Mouse (Mus musculus) hindbrain, embryonic 16.5 days (tissue): ENCODE results near the gene Rgs7. TPM values are rescaled to one million over a fixed set of nuclear protein-coding genes. Genes with fewer than 3 reads are reported as not detected.

Experiments
- ATAC-seq: fragments of 200-750 bp; cut with Nextera tagmentation; 2 replicates; pipeline ENCODE4 v1.8.0; 2017; ENCODE audit warnings: moderate TSS enrichment, moderate library complexity
- H3K27ac ChIP-seq: fragments of 300-500 bp; sonication (generic); 2 replicates; pipeline ENCODE4 v1.5.1; 2014; ENCODE audit warnings: low read depth, mild to moderate bottlenecking, control low read depth, low read length, moderate library complexity
- H3K27me3 ChIP-seq: fragments of 300-500 bp; sonication (generic); replicated peaks from 2 replicates; pipeline ENCODE4 v1.6.1; 2014; ENCODE audit warnings: low read length; ENCODE audit not compliant: control insufficient read depth, insufficient read depth
- H3K36me3 ChIP-seq: fragments of 300-500 bp; sonication (generic); 2 replicates; pipeline ENCODE4 v1.6.1; 2014; ENCODE audit warnings: mild to moderate bottlenecking, low read length, moderate library complexity, mixed read lengths; ENCODE audit not compliant: control insufficient read depth, insufficient read depth
- H3K4me1 ChIP-seq: fragments of 300-500 bp; sonication (generic); 2 replicates; pipeline ENCODE4 v1.6.1; 2014; ENCODE audit warnings: low read depth, low read length; ENCODE audit not compliant: control insufficient read depth, insufficient read depth
- H3K4me2 ChIP-seq: fragments of 300-500 bp; sonication (generic); 2 replicates; pipeline ENCODE4 v1.6.1; 2014; ENCODE audit warnings: mild to moderate bottlenecking, low read length, control low read depth, moderate library complexity
- H3K4me3 ChIP-seq: fragments of 300-500 bp; sonication (generic); 2 replicates; pipeline ENCODE4 v1.5.1; 2014; ENCODE audit warnings: mild to moderate bottlenecking, low read length, control low read depth, moderate library complexity
- H3K9ac ChIP-seq: fragments of 300-500 bp; sonication (generic); 2 replicates; pipeline ENCODE4 v1.6.1; 2014; ENCODE audit warnings: low read depth, mild to moderate bottlenecking, control low read depth, low read length, moderate library complexity
- H3K9me3 ChIP-seq: fragments of 300-500 bp; sonication (generic); 2 replicates; pipeline ENCODE4 v1.6.1; 2014; ENCODE audit warnings: mild to moderate bottlenecking, low read length, moderate library complexity; ENCODE audit not compliant: control insufficient read depth
- WGBS: fragments of 180-500 bp; shearing (Covaris S2); extraction: QIAGEN DNeasy Blood & Tissue Kit; methylation state at CpG from one replicate; pipeline ENCODE4 v1.1.7; 2014; 5-methylcytosine and 5-hydroxymethylcytosine counted together
- polyA plus RNA-seq: library from polyadenylated mRNA; unstranded; fragments of >200 nt; fragmentation: Nextera tagmentation; extraction: Ambion mirVana; gene quantifications from 2 replicates; pipeline ENCODE4 v1.2.1, GENCODE M21; 2015

The Rgs7 gene
- polyA plus RNA-seq, 1 experiment from 2014 or later: 46.5 TPM

GRCm38 (mm10) chr1:175069758-175070290 lies 422.5 kb downstream of the Rgs7 start:
- H3K4me1 ChIP-seq: no peaks in the 10 kb centered on the region
- no peak overlapping the region for H3K4me2 ChIP-seq
- H3K4me3 ChIP-seq: no peak overlapping the region
- H3K27ac ChIP-seq: no peak overlapping the region
- no peak overlapping the region for H3K9ac ChIP-seq
- no peaks in the 10 kb centered on the region for H3K27me3 ChIP-seq
- no peaks in the 10 kb centered on the region for H3K36me3 ChIP-seq
- 89% methylated on average over 4 of the region's 4 CpGs for WGBS
- no peak for ATAC-seq
- no peaks in the 10 kb centered on the region for H3K9me3 ChIP-seq

- Histone ChIP-seq H3K4me2 (no peak overlapping the region), H3K4me1 (no peaks in the 10 kb centered on the region), H3K9me3 (no peaks in the 10 kb centered on the region), H3K4me3 (no peak overlapping the region), H3K9ac (no peak overlapping the region), H3K36me3 (no peaks in the 10 kb centered on the region), H3K27me3 (no peaks in the 10 kb centered on the region), H3K27ac (no peak overlapping the region)
- no peak for ATAC-seq
- WGBS: 88% methylated on average over 6 of the region's 6 CpGs
These were observed 443.2 kb downstream of the Rgs7 start for GRCm38 (mm10) chr1:175049121-175049520.

GRCm38 (mm10) chr1:175041167-175041817 lies 451.0 kb downstream of the Rgs7 start:
- Histone ChIP-seq H3K27me3 (no peaks in the 10 kb centered on the region), H3K36me3 (no peaks in the 10 kb centered on the region), H3K9ac (no peak overlapping the region), H3K4me3 (no peak overlapping the region), H3K27ac (no peak overlapping the region), H3K9me3 (no peaks in the 10 kb centered on the region), H3K4me2 (no peak overlapping the region), H3K4me1 (peaks cover 2% of the 10 kb centered on the region; the same call in 1 of the 2 replicates)
- ATAC-seq: peak; percentile 86
- 68% methylated on average over 4 of the region's 4 CpGs for WGBS

- H3K27ac ChIP-seq: no peak overlapping the region
- H3K4me1 ChIP-seq: peaks cover 2% of the 10 kb centered on the region; the same call in 1 of the 2 replicates
- no peak overlapping the region for H3K9ac ChIP-seq
- no peaks in the 10 kb centered on the region for H3K9me3 ChIP-seq
- no peak overlapping the region for H3K4me3 ChIP-seq
- 94% methylated on average over 4 of the region's 4 CpGs for WGBS
- no peak overlapping the region for H3K4me2 ChIP-seq
- H3K27me3 ChIP-seq: no peaks in the 10 kb centered on the region
- no peak for ATAC-seq
- H3K36me3 ChIP-seq: no peaks in the 10 kb centered on the region
These were observed 452.3 kb downstream of the Rgs7 start for GRCm38 (mm10) chr1:175040038-175040437.

- Histone ChIP-seq H3K4me2 (no peak overlapping the region), H3K4me3 (no peak overlapping the region), H3K9me3 (no peaks in the 10 kb centered on the region), H3K27ac (no peak overlapping the region), H3K27me3 (no peaks in the 10 kb centered on the region), H3K4me1 (peaks cover 2% of the 10 kb centered on the region; the same call in 1 of the 2 replicates), H3K9ac (no peak overlapping the region), H3K36me3 (no peaks in the 10 kb centered on the region)
- 20% methylated on average over 6 of the region's 6 CpGs for WGBS
- no peak for ATAC-seq
These were observed 452.7 kb downstream of the Rgs7 start for GRCm38 (mm10) chr1:175039567-175039966.

- WGBS: 79% methylated on average over 5 of the region's 5 CpGs
- Histone ChIP-seq H3K4me2 (no peak overlapping the region), H3K4me1 (peaks cover 2% of the 10 kb centered on the region; the same call in 1 of the 2 replicates), H3K36me3 (no peaks in the 10 kb centered on the region), H3K27ac (no peak overlapping the region), H3K4me3 (no peak overlapping the region), H3K27me3 (no peaks in the 10 kb centered on the region), H3K9ac (no peak overlapping the region), H3K9me3 (no peaks in the 10 kb centered on the region)
- no peak for ATAC-seq
These were observed 456.8 kb downstream of the Rgs7 start for GRCm38 (mm10) chr1:175035461-175035860.

GRCm38 (mm10) chr1:175032015-175032414 lies 460.3 kb downstream of the Rgs7 start:
- Histone ChIP-seq H3K36me3 (no peaks in the 10 kb centered on the region), H3K4me1 (peaks cover 6% of the 10 kb centered on the region), H3K27ac (no peak overlapping the region), H3K9ac (no peak overlapping the region), H3K4me2 (no peak overlapping the region), H3K27me3 (no peaks in the 10 kb centered on the region), H3K9me3 (no peaks in the 10 kb centered on the region), H3K4me3 (no peak overlapping the region)
- WGBS: 25% methylated on average over 6 of the region's 6 CpGs
- ATAC-seq: peak; percentile 57

- no peaks in the 10 kb centered on the region for H3K27me3 ChIP-seq
- H3K4me2 ChIP-seq: peak overlapping the region; percentile 27
- 11% methylated on average over 9 of the region's 9 CpGs for WGBS
- peaks cover 6% of the 10 kb centered on the region for H3K4me1 ChIP-seq
- no peaks in the 10 kb centered on the region for H3K9me3 ChIP-seq
- H3K27ac ChIP-seq: no peak overlapping the region
- peak; percentile 83 for ATAC-seq
- H3K4me3 ChIP-seq: no peak overlapping the region
- H3K36me3 ChIP-seq: no peaks in the 10 kb centered on the region
- H3K9ac ChIP-seq: peak overlapping the region; percentile 33; the same call in 1 of the 2 replicates
These were observed 463.5 kb downstream of the Rgs7 start for GRCm38 (mm10) chr1:175028716-175029204.

GRCm38 (mm10) chr1:175028267-175028666 lies 464.0 kb downstream of the Rgs7 start:
- Histone ChIP-seq H3K36me3 (no peaks in the 10 kb centered on the region), H3K4me2 (peak overlapping the region; percentile 27; the same call in 1 of the 2 replicates)
- ATAC-seq: peak; percentile 28

More at GRCm38 (mm10) chr1:175028267-175028666, 464.0 kb downstream of the Rgs7 start:
- WGBS: 5% methylated on average over 4 of the region's 4 CpGs
- Histone ChIP-seq H3K9me3 (no peaks in the 10 kb centered on the region), H3K9ac (no peak overlapping the region), H3K27me3 (no peaks in the 10 kb centered on the region), H3K27ac (no peak overlapping the region), H3K4me3 (no peak overlapping the region), H3K4me1 (peaks cover 6% of the 10 kb centered on the region)
